Mouse (Mus musculus) lung, postnatal 36 days (tissue): ENCODE results near the gene Drc3.
"Not testable (repeated sequence)": the region's sequence is repeated elsewhere in the genome, so short reads cannot be mapped to it uniquely, and the experiment has no call there.

Experiments
- DNase-seq: peaks from one replicate; pipeline ENCODE4 v3.0.0; 2022; ENCODE audit warnings: mixed read lengths

Gene Drc3

DNA sequence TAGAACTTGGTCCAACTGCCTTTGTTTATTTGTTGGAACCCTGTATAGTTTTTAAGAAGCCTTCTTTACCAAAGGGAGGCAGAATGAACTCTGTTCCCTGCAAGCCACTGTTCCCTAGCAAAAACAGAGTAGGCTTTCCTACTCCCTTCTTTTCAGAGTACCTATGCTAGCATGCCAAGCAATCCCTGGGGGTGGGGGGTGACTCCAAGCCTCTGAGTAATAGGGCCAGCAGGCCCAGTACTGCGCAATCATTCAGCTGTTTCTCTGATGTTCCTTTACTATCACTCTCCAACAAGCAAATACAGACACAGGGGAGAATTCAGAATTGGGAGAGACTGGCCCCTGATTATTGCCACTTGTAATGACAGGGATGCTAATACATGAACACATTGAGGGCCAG, 53.5 kb downstream of the Drc3 start:
- DNase-seq: no peak

- DNase-seq: peak; percentile 92
These were observed 59.0 kb downstream of the Drc3 start for GRCm38 (mm10) chr11:60412173-60412572.

GRCm38 (mm10) chr11:60412921-60413320, 59.8 kb downstream of the Drc3 start:
- no peak for DNase-seq

DNA sequence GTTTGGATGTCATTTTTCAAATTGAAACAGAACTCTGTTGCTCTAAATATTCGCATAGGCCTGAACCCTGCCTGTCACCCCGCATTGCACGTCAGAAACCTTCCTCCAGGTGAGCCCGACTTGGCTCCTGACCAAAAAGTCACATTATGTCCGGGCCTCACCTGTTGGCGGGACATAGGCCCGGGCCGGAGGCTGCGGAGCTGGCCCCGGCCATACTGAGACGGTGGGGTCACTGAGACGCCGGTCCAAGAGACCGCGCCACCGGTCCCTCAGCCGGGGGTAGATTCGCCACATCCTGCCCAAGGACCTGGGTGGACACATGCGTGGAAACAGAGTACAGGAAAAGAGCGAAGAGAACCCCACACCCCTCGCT, 63.4 kb downstream of the Drc3 start:
- no peak for DNase-seq

DNA sequence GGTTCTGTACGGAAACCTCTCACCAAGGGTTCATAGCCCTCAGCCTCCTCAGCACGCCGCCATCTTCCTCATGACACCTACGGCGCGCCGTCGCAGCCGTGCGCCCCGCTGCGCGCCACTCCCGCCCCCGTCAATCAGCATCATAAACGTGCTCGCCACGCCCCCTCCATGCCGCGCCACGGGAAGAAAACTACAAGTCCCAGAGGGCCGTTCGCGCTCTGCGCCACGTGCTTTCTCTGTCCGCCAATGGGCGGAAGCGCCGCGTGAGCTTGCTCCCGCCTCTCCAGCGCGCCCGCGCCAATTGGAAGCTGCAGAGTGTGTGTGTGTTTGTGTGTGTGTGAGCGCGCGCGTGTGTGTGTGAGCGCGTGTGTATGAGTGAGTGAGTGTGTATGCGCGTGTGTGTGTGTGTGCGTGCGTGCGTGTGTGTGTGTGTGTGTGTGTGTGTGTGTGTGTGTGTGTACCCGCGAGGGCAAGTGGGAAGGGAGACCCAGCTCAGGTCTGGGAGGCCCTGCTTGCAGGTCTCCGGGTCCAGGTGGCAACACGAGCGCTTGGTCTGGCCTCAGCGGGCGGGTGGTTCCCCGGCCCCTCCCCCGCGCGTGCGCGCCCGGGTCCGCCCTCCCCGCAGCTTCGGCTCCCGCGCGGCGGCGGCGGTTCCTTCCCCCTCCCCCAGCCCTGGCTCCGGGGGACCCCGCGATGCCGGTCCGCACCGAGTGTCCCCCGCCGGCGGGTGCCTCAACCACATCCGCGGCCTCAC, 64.0 kb downstream of the Drc3 start, which contains the start of gene Gid4:
Gid4 (plus strand) TSS at position 183 of the 754 bp plus-strand sequence.
- peak; percentile 99 for DNase-seq

DNA sequence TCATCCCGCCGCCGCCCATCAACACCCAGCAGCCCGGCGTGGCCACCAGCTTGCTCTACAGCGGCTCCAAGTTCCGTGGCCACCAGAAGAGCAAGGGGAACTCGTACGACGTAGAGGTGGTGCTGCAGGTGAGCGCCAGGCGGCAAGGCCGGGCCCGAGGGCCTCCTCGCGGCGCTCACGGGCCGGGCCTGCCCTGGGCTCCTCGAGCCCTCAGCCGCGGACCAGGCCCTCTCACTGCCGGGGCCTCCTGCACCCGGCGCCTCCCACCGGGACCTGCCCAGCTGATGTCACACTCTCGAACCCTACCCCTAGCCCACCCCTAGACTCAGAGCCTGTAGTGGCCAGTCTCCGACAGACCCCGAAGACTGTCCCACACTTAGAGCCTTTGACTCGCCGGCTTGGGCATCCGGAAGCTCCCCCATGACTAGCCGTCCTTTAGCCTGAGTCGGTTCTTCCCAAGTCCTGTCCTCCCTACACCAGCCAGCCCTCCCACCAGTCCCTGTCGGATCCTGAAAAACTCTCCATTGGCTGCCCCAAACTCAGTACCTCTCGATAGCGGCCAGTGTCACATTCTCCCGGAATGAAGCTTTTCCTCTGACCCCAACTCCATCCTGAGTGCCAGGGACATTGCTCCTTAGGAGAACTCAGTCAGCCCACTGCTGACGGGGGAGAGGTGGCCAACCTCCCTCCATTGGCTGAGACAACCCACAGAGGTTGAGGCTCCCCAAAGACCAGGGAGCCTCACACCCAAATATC, 64.8 kb downstream of the Drc3 start, which contains the start of gene Atpaf2:
Atpaf2 (minus strand) TSS at position 741 of the 756 bp plus-strand sequence.
- DNase-seq: peak; percentile 14

DNA sequence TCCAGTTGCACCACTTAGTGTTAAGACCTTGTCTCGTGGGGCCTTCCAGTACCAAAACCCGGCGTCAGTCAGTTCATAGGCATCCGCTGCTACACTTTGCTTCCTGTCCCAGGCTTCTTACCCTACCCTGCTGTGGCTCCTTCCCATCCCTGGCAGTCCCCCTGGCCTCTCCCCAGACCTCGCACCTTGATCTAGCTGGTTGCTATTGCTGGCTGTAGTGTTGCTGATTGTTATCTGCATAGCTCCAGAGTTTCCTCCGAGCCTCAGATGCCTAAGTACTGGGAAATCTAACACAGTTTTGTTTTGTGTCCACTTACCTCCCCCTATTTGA, 65.3 kb downstream of the Drc3 start:
- peak; percentile 0 for DNase-seq

DNA sequence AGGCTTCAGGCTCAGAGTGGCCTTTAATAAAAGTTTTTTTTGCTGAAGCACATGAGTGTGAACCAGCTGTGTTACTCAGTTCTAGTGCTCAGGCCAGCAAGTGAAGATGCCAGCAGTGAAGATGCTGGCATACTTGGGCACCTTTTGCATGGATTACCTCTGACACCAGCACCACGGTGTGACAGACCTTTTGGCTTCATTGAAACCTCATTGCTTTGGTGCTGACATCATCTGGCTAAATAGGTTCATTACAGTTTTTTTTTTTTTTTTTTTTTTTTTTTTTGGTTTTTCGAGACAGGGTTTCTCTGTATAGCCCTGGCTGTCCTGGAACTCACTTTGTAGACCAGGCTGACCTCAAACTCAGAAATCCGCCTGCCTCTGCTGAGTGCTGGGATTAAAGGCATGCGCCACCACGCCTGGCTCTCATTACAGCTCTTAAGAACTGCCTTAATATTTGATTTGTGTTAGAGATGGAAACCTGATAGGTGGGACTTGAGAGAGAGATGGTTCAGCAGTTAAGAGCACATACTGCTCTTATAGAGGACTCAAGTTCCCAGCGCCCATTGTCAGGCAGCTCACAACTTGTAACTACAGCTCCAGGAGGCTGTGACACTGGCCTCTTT, 69.0 kb downstream of the Drc3 start:
- peak; percentile 15 for DNase-seq

GRCm38 (mm10) chr11:60423006-60423405, 69.9 kb downstream of the Drc3 start:
- DNase-seq: no peak

- no peak for DNase-seq
These were observed 73.3 kb downstream of the Drc3 start for GRCm38 (mm10) chr11:60426417-60426816.

GRCm38 (mm10) chr11:60427628-60428027, 74.5 kb downstream of the Drc3 start:
- DNase-seq: no peak

DNA sequence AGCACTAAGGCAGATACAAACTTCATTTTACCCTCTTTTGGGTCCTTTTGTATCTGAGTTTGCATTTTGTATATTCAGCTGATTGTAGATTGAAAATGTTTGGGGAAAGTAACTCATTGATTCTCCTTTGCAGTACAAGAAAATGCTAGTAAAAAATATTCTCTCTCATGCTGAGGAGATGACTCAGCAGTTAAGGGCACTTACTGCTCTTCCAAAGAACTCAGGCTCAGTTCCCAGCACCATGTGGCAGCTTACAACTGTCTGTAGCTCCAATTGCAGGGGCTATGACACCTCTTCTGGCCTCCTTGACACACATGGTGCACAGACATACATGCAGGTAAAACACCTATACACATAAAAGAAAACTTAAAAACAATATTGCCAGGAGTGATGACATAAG, 80.4 kb downstream of the Drc3 start:
- no peak for DNase-seq

GRCm38 (mm10) chr11:60435133-60435532, 82.0 kb downstream of the Drc3 start:
- no peak for DNase-seq

GRCm38 (mm10) chr11:60436618-60437017, 83.5 kb downstream of the Drc3 start:
- DNase-seq: no peak

- DNase-seq: not testable (repeated sequence)
These were observed 86.5 kb downstream of the Drc3 start for GRCm38 (mm10) chr11:60439621-60440020.

GRCm38 (mm10) chr11:60440176-60440575, 87.0 kb downstream of the Drc3 start:
- peak; percentile 56 for DNase-seq

GRCm38 (mm10) chr11:60442896-60443295, 89.8 kb downstream of the Drc3 start:
- DNase-seq: no peak
